Mouse (Mus musculus): ENCODE results near the gene Ciapin1. TPM values are rescaled to one million over a fixed set of nuclear protein-coding genes. Genes with fewer than 3 reads are reported as not detected.
A peak's percentile ranks its signal among the peaks of the same experiment; 100 is the strongest.

Ciapin1 gene
- polyA plus RNA-seq, 1 experiment = 32.0 TPM

DNA sequence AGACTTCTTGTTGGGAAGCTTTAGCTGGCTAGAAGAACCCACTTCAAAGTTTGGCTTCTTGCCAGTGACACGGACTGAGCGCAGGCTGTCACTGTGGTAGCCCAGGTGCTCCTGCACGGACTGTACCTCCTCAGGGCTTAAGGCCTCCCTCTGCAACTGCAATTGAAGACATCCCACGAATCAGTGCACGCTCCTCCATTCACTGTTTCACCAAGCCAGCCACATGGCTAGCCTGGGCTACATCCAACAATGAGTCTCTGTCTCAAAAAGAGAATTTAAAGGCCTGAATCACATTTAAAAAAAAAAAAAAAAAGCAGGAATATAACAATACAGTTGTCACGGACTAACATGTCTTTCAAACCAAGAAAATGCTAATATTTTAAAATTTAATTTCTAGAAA is 9.9 kb downstream of the Ciapin1 start:
- H3K27ac ChIP-seq (ENCODE audit: insufficient read depth, low read depth, low read length) = no peak overlapping the region
- no peaks in the 10 kb centered on the region for H3K4me1 ChIP-seq (ENCODE audit: control insufficient read depth, insufficient read depth, insufficient read length, low read length)
- WGBS = 80% methylated on average over 6 of the region's 6 CpGs
- H3K27me3 ChIP-seq (ENCODE audit: control insufficient read depth, insufficient read depth, low read length) = no peaks in the 10 kb centered on the region
- TF ChIP-seq CTCF (IDR thresholded peaks at IDR 0.05; ENCODE audit: extremely low read depth, insufficient read length, insufficient replicate concordance, low read depth, low read length) = no peak
- no peak for TF ChIP-seq POLR2A (IDR thresholded peaks at IDR 0.05; ENCODE audit: low read depth, low read length)
- H3K4me3 ChIP-seq (ENCODE audit: low read depth, low read length) = no peak overlapping the region
- peaks cover 64% of the 10 kb centered on the region for H3K36me3 ChIP-seq (ENCODE audit: control insufficient read depth, insufficient read depth, low read length)

DNA sequence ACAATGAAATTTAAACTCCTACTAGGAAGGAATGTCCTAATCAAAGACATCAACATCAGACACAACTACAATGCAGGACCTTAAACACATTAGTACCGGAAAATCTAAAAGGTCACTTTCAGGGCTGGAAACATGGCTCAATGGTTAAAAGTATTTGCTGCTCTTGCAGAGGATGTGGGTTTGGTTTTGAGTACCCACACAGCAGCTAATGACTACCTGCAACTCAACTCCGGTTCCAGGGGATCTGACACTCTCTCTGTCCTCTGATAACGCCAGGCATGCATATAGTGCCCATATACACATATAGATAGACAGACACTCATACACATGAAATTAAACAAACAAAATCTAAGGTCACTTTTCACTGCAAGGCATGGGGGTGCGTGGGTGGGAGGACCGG is 11.9 kb downstream of the Ciapin1 start:
- H3K4me1 ChIP-seq (ENCODE audit: control insufficient read depth, insufficient read depth, insufficient read length, low read length) = no peaks in the 10 kb centered on the region; the same call in 1 of the 2 replicates
- 92% methylated on average over 5 of the region's 5 CpGs for WGBS
- TF ChIP-seq POLR2A (IDR thresholded peaks at IDR 0.05; ENCODE audit: low read depth, low read length) = no peak
- TF ChIP-seq CTCF (IDR thresholded peaks at IDR 0.05; ENCODE audit: extremely low read depth, insufficient read length, insufficient replicate concordance, low read depth, low read length) = no peak
- H3K4me3 ChIP-seq (ENCODE audit: low read depth, low read length) = no peak overlapping the region
- H3K27ac ChIP-seq (ENCODE audit: insufficient read depth, low read depth, low read length) = no peak overlapping the region
- H3K27me3 ChIP-seq (ENCODE audit: control insufficient read depth, insufficient read depth, low read length) = no peaks in the 10 kb centered on the region
- H3K36me3 ChIP-seq (ENCODE audit: control insufficient read depth, insufficient read depth, low read length) = peaks cover 72% of the 10 kb centered on the region

DNA sequence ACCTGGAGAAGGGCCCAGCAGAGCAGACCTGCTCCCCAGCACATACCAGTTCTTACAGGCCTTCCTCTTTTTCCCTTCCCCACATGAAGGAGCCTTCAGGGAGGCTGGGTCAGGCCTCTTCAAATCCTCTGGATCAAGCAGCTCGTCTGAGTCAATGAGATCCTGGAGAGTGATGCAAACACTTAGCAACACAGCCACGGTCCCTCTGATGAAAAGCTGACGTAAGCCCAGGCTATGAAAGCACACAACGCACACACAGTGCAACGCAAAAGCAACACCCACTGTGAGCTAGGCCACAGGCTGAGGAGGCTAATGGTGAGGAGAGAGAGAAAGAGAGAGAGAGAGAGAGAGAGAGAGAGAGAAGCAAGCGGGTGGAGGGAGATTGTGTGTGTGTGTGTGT is 13.0 kb downstream of the Ciapin1 start:
- Histone ChIP-seq H3K27ac (ENCODE audit: insufficient read depth, low read depth, low read length) (no peak overlapping the region), H3K27me3 (ENCODE audit: control insufficient read depth, insufficient read depth, low read length) (no peaks in the 10 kb centered on the region), H3K4me1 (ENCODE audit: control insufficient read depth, insufficient read depth, insufficient read length, low read length) (no peaks in the 10 kb centered on the region; the same call in 1 of the 2 replicates), H3K4me3 (ENCODE audit: low read depth, low read length) (no peak overlapping the region), H3K36me3 (ENCODE audit: control insufficient read depth, insufficient read depth, low read length) (peaks cover 68% of the 10 kb centered on the region)
- WGBS = 87% methylated on average over 6 of the region's 6 CpGs
- no peak for TF ChIP-seq POLR2A (IDR thresholded peaks at IDR 0.05; ENCODE audit: low read depth, low read length)
- no peak for TF ChIP-seq CTCF (IDR thresholded peaks at IDR 0.05; ENCODE audit: extremely low read depth, insufficient read length, insufficient replicate concordance, low read depth, low read length)

DNA sequence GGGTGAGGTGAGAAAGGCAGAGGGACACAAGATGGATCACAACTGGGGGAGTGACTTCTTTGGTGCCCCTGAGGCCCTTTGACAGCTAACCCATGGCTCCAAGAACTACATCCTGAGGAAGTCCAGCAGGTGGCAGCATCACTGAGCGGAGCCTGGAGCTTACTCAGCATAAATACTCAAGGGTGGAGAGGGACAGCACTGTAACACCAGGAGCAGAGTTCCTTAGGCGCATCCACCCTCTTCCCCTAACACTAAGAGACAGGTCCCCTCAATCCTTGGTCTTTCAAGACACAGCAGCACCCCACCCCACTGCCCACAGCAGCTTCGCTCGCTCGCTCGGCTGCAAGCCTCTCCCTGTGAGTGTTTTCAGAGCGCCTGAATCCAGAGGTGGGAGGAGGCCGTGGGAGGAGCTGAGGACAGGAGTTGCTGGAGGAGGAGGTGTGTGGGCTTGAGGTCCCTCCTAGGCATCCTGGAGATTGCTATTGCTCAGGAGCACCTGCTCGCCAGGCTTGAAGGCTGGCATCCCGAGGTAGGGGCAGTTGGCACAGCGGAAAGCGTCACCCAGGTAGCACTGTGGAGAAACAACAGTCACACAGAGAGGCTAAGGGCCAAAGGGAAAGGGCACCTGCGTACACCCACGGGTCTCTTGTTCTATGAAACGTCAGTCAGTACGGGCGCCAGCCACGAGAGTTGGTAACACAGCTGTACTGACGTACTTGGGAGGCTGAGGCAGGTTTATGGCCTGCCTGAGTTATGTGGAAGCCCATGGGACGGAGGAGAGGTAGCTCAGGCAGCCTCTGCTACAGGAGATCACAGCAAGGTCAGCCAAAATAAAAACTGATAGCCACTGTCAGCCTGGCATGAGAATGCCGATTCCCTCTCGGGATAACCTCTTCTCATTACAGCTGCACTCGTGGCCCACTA is 15.3 kb downstream of the Ciapin1 start:
- TF ChIP-seq POLR2A (IDR thresholded peaks at IDR 0.05; ENCODE audit: low read depth, low read length) (no peak), CTCF (IDR thresholded peaks at IDR 0.05; ENCODE audit: extremely low read depth, insufficient read length, insufficient replicate concordance, low read depth, low read length) (peak; percentile 68; the same call in 1 of the 2 replicates)
- peaks cover 56% of the 10 kb centered on the region for H3K36me3 ChIP-seq (ENCODE audit: control insufficient read depth, insufficient read depth, low read length)
- H3K27ac ChIP-seq (ENCODE audit: insufficient read depth, low read depth, low read length) = no peak overlapping the region
- H3K4me3 ChIP-seq (ENCODE audit: low read depth, low read length) = no peak overlapping the region
- no peaks in the 10 kb centered on the region; the same call in 1 of the 2 replicates for H3K4me1 ChIP-seq (ENCODE audit: control insufficient read depth, insufficient read depth, insufficient read length, low read length)
- 89% methylated on average over 23 of the region's 23 CpGs for WGBS
- H3K27me3 ChIP-seq (ENCODE audit: control insufficient read depth, insufficient read depth, low read length) = no peaks in the 10 kb centered on the region

DNA sequence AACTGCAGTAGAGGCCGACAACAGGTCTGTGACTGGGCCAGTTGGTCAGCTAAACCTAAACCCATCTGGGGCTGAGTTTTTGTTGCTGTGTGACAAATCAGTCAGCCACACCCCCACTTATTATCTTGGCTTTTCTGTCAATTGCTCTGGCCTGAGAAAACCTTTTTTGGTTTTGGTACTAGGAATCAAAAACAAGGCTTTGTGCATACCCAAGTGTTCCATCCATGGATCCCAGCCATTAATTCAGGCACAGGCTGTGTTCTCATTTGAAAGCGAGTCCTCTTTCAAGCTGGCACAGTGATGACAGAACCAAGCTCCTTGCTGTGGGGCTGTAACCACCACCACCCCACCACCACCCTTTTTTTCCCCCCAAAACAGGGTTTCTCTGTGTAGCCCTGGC is 16.8 kb downstream of the Ciapin1 start:
- 96% methylated on average over 2 of the region's 2 CpGs for WGBS
- Histone ChIP-seq H3K27ac (ENCODE audit: insufficient read depth, low read depth, low read length) (no peak overlapping the region), H3K4me3 (ENCODE audit: low read depth, low read length) (no peak overlapping the region), H3K36me3 (ENCODE audit: control insufficient read depth, insufficient read depth, low read length) (peaks cover 45% of the 10 kb centered on the region), H3K4me1 (ENCODE audit: control insufficient read depth, insufficient read depth, insufficient read length, low read length) (no peaks in the 10 kb centered on the region; the same call in 1 of the 2 replicates), H3K27me3 (ENCODE audit: control insufficient read depth, insufficient read depth, low read length) (no peaks in the 10 kb centered on the region)
- no peak for TF ChIP-seq POLR2A (IDR thresholded peaks at IDR 0.05; ENCODE audit: low read depth, low read length)
- TF ChIP-seq CTCF (IDR thresholded peaks at IDR 0.05; ENCODE audit: extremely low read depth, insufficient read length, insufficient replicate concordance, low read depth, low read length) = no peak

DNA sequence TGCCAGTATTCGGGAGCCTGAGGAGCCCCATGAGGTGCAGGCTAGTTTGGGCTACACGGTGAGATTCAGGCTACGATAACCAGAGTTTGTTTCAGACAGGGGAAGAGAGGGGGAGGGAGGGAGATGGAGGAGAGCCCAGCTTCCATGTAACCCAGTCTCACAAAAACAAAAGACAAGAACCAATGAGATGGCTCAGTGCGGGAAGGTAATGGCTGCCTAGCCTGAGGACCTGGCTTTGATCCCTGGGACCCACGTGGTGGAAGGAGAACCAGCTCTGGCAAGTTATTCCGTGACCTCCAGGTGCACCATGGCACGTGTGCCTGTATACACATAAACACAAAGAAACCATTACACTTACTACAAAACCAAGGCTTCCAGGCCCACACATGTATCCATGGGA is 17.6 kb downstream of the Ciapin1 start:
- TF ChIP-seq CTCF (IDR thresholded peaks at IDR 0.05; ENCODE audit: extremely low read depth, insufficient read length, insufficient replicate concordance, low read depth, low read length) (no peak), POLR2A (IDR thresholded peaks at IDR 0.05; ENCODE audit: low read depth, low read length) (no peak)
- no peak overlapping the region for H3K4me3 ChIP-seq (ENCODE audit: low read depth, low read length)
- no peak overlapping the region for H3K27ac ChIP-seq (ENCODE audit: insufficient read depth, low read depth, low read length)
- 86% methylated on average over 7 of the region's 7 CpGs for WGBS
- H3K27me3 ChIP-seq (ENCODE audit: control insufficient read depth, insufficient read depth, low read length) = no peaks in the 10 kb centered on the region
- no peaks in the 10 kb centered on the region; the same call in 1 of the 2 replicates for H3K4me1 ChIP-seq (ENCODE audit: control insufficient read depth, insufficient read depth, insufficient read length, low read length)
- H3K36me3 ChIP-seq (ENCODE audit: control insufficient read depth, insufficient read depth, low read length) = peaks cover 40% of the 10 kb centered on the region

DNA sequence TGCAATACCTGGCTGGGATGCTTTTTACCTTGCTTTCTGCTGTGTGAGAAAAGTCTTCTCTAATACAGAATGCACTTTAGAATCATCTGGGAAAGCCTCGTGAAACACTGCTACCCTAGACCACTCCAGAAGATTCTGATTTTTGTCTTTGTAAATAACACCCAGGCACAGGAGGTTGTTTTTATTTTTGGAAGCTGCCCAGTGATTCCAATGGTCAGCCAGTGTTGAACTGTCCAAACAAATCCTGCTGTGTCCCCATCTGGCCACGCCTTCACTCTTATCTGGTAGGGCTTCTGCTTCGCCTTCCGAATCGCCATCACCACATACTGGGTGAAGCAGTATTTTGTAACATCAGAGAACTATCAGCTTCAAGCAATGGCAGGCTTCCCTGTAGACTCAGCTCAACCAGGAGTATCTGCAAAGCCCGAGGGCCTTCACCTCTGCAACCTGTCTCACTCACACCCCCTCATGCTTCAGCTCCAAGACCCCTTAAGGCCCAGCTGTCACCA is 18.4 kb downstream of the Ciapin1 start:
- no peak for TF ChIP-seq CTCF (IDR thresholded peaks at IDR 0.05; ENCODE audit: extremely low read depth, insufficient read length, insufficient replicate concordance, low read depth, low read length)
- TF ChIP-seq POLR2A (IDR thresholded peaks at IDR 0.05; ENCODE audit: low read depth, low read length) = no peak
- H3K4me1 ChIP-seq (ENCODE audit: control insufficient read depth, insufficient read depth, insufficient read length, low read length) = no peaks in the 10 kb centered on the region; the same call in 1 of the 2 replicates

More for the DNA sequence above, 18.4 kb downstream of the Ciapin1 start:
- no peak overlapping the region for H3K4me3 ChIP-seq (ENCODE audit: low read depth, low read length)
- 66% methylated on average over 6 of the region's 6 CpGs for WGBS
- H3K27ac ChIP-seq (ENCODE audit: insufficient read depth, low read depth, low read length) = no peak overlapping the region
- peaks cover 33% of the 10 kb centered on the region for H3K36me3 ChIP-seq (ENCODE audit: control insufficient read depth, insufficient read depth, low read length)
- H3K27me3 ChIP-seq (ENCODE audit: control insufficient read depth, insufficient read depth, low read length) = no peaks in the 10 kb centered on the region
